Mouse (Mus musculus) gastrocnemius, adult 18-20 months (tissue): ENCODE results near the gene Radil. TPM values are rescaled to one million over a fixed set of nuclear protein-coding genes. Genes with fewer than 3 reads are reported as not detected.
A peak's percentile ranks its signal among the peaks of the same experiment; 100 is the strongest.

Experiments used
- DNase-seq: peaks from one replicate; pipeline ENCODE4 v3.0.0; 2021; ENCODE audit warnings: low spot score
- total RNA-seq, 2 experiments: library from RNA; stranded (reverse); gene quantifications; 2 replicates each; pipeline ENCODE4 v1.2.3; 2021

Gene Radil
- total RNA-seq, 2 experiments from 2014 or later, result 1.5 TPM

DNA sequence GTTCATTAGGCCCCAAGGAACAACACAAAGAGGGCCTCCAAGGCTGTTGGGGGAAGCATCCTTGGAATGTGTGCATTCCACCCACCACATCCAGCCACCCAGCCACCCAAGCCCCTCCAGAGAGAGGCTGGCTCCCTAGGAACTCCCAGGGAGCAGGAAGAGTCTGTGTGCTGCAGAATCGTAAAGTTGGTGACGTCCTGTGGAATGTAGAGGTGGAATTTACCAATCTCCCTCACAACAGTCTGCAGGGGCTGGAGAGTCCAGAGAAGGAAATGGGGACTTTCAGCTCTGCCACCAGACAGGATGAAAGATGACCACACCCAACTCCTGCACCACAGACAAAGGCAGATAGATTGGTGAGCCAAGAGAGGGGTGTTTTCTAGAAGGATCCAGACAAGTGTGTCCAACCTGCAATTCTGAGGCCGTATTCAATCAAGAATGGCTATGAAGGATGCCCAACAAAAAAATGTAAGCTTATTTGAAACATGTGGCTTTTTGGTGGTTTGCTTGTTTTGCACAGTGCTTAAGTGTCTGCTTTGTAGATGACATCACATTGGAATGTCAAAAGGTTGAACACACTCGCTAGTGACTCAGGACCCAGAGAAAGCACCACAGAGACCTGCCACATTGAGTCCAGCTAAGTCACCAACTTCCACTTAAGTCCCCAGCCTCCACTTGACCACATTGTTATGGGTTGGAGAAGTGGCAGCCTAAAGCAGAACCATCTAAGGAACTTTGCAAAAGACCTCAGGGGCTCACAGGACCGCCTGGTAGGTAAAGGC lies 5.7 kb downstream of the Radil start:
- DNase-seq, result no peak

DNA sequence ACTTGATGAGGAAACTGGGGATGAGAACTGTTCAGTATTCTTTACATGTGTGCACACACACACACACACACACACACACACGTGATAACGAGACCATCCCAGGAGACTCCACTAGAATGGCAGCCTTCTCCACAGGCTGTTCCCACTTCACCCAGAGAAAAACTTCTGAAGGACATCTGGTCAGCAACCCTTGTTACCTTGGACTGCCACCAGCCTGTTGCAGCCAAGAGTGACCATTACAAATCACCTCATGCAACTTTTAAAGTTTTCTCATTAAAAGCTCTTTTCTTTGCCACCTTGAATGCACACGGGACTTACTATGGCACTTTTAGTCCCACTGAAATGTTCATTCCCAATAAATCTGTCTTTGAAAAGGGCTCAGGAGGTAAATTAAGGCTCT lies 13.6 kb downstream of the Radil start:
- DNase-seq, result no peak

DNA sequence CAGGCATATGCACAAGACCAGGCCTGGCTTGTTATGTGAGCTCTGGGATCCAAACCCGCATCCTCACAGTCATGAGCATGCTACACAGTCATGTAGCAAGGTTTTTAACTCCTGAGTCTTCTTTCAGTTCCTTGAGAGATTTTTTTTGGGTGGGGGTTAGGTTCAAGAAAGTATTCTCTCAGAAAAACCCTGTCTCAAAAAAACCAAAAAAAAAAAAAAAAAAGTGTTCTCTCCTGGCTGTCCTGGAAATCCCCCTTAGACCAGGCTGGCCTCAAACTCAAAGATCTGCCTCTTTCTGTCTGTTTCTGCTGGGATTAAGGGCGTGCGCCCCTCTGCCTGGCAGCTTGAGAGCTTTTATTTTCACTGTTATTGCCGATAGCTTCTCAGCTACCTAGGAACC lies 15.5 kb downstream of the Radil start:
- DNase-seq, result no peak

DNA sequence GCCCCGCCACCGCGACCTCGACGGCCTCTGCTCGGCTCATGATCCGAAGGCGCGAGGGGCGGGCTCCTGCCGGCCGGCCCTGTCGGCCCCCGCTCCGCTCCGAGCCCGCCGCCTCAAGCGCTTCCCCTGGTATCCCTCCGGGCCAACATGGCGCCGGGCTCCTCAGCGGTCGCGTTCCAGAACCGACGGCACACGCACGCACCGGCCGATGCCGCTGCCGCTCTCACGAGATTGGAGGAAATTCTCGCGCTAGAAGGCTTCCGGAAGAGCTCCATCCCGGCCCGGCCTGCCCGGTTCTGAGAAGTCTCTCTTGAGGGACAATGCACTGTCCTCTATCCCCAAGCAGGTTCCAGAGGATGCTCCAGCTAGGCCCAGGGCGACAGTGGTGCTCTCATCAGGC lies 21.0 kb downstream of the Radil start, which contains the start of gene Papolb:
Gene Papolb, minus strand, starts transcription at position 162 of the 400 bp plus-strand sequence.
- no peak for DNase-seq

DNA sequence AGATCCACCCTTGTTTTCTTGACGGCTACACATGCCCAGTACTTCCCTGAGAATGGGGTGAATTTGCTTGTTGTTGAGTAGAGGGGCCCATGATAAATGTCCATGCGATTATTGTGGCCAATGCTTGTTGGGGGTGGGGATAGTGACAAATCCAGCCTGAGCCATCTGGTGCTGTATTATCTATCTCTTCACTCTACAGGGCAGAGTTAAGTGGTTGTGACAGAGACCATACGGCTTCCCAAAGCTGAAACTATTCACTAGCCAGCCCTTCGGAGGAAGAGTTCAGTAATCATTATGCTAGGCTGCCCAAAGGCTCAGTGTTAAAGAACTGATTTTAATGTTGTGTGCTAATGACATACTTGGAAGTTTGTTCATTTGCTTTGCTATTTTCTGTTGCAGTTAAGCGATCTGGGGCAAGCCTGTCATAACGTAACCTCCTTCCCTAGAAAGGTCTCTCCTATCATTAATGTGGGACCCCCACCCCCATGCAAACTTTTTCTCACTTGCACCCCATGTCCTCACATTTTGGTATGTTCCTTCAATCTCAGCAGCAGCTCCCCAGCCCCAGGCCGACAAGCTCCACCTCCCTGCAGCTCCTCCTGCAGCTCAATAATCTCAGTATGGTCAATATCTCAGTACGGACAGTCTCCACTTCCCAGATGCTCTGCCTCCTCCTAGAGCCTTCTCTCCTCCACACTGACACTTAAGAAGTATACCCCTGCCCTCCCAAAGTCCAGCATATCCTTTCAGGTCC lies 26.0 kb downstream of the Radil start:
- no peak for DNase-seq

DNA sequence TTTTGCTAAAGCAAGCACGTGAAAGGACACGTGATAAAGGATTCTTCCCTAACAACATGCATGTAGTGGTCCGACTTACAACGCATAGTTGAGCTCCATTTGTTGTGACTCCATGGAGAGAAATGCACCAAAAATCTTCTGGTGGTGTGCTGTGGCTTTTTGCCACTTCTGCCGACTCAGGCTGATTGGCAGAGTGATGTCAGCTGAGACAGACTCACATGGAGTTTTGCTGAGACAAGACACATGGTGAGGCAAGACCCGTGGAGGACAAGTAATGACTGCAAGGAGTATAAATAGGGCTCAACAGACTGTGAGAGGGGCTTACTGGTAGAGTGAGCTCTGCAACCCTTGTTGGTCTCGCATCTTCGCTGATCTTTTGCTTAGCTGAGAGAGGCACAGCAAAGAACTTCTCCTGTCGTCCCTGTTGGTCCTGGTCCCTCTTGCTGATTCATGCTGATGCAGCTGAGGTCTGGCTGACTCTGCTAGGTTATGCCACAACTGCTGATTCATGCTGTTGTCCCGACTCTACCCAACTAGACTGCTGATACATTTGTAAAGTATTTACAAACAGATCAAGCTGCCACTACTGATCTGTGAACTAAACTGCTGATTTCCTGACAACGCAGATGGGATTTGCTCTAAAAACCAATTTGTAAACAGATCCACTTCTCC lies 29.6 kb downstream of the Radil start:
- no peak for DNase-seq

DNA sequence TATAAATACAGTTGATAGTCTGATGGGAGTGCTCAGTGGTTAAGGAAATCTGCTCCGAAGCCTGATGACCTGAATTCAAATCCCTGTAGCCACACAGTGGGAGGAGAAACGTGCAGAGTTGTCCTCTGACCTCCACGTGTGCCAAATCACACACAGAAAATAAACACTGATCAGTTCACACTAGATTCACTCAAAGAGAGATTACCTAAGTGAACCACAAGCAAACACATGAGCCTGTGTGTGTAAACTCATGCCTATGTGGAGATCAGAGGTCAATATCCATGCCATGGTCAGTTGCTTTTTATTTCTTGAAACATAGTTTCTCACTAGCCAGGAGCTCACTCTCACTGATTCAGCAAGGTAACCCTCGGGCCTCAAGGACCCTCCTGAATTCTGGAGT lies 30.5 kb downstream of the Radil start:
- DNase-seq, result no peak

DNA sequence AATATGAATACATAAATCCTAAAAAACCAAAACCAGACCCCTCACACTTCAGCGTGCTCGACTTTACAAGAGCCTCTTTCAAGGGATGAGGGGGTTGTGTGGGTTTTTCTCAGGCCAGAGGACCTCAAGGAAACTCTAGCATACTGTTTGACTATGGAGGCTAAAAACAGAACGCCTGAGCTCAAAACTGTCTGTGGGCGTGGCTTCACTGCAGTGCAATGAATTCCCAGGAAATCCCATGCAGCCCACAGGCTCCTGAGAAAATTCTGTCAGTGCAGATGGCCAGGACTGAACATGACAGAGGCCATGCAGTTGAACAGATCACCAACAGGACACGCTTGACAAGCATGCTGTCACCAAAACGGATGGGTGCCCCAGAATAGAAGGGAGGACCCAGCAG lies 31.9 kb downstream of the Radil start:
- DNase-seq, result no peak

DNA sequence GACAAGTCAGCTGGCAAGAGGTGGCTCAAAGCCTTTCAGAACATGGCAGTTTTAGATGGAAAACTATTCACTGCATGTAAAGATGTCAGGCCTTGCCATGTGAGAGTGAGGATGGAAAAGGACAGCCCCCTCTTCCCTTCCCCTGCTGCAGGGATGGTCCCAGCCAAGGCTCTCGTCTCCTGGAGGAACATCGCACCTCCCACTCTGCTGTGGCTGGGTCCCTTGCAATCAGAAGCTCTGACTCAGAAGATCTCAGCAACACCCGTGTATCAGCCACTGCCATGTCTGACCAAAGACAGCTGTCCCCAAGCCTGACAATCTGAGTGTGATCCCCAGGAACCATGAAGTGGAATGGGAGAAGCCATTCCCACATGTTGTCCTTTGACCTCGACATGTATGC lies 38.8 kb downstream of the Radil start:
- no peak for DNase-seq

DNA sequence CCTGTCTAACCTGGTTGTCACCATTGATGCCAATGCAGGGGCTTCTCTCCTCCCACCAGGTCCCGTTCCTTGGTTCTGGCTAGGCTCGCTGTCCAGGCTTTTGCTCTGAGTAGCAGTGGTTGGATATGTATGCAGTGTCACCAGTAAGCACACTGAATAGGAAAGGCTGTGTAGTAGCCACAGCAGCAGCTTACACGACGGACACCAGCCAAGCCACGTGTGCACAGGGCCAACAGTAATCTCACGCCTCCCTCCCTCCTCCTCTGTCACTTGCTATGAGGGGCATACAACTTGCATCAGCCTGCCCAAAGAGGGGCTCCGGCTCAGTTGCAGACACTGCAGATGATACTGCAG lies 40.9 kb downstream of the Radil start:
- DNase-seq, result no peak

DNA sequence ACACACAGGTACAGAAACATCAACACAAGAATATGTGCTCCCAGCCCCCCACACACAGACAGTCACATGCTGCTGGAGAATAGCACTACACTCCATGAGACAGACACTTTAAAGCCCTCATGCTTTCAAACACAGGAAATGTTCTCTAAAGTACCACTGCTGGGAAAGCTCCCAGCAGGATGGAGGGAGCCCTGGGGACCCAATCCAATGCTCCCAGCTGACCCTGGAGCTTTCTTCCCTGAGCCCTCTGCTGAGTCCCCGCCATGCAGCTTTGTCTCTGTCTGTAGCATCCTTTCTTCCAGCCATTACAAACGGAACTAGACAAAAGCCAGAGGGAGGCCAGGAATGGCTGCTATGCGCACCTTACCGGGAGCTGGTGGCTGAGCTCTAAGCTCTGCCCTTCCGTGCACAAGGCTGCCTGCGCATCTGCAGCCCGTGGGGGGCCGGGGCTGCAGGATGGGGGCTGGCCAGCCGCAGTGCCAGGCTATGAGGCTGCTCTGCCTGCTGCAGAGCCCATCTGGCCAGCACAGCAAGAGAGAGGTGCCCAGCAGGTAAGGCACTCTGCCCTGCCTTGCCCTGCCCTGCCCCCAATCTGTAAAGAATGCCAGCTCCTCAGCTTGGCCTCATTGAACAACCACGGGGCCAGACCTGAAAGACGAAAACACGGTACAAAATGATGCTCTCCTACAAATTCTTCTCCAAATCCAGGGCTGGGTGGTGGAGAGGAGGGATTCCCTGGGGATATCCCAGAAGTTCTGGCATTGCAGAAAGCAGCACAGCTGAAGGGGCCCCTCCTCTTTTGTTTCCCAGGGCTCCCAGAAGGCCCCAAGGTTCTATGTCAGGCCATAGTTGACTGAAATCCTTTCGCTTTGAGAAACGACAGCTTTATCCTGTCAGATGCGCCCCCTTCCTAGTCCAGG lies 41.5 kb downstream of the Radil start:
- no peak for DNase-seq

DNA sequence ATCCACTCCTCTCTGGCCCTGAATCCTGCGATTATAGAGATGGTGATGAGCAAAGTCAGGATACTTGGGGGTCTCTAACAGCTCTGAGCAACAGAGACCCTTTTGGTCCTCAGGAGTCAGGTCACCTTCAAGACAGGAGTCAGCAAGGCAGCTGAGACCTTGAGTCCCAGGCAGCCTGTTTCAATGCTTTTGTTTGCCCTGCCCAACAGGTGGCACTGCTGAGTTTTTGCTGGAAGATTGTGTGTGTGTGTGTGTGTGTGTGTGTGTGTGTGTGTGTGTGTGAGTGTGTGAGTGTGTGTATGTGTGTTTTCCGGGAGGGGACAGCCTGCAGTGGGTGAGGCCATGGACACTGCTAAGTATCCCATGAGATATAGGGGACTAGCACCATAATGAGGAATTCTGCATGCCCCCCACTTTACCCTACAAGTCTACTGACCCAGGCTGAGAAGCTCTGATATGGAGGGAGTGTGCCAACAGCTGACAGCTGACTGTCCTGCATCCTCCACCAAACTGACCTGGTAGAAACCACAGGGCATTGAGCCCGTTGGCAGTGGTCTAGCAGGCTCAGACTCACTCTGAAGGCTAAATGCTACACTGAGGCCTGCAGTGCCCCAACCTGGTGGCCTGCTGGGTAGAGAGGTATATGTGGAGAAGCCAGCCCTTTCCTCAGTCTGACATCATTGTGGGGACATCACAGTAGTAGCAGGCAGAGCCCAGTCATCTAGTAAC lies 45.0 kb downstream of the Radil start:
- no peak for DNase-seq

DNA sequence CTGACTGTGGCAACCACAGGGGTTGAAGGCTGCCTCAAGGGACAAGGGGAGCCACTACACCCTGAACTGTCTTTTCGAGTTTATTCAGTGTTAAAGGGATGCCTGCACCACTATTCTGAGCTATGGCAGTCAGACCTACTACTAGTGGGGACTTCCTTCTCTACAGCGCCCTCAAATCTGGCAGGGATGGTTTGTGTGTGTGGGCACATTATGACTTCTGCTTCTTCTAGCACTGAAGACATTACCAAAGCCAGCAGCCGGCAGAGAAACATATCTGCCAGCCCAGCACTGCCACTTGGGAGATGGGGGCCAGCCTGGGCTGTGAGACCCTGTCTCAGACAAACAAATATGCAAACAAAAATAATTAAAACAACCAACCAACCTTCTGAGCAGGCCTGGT lies 46.7 kb downstream of the Radil start:
- no peak for DNase-seq

DNA sequence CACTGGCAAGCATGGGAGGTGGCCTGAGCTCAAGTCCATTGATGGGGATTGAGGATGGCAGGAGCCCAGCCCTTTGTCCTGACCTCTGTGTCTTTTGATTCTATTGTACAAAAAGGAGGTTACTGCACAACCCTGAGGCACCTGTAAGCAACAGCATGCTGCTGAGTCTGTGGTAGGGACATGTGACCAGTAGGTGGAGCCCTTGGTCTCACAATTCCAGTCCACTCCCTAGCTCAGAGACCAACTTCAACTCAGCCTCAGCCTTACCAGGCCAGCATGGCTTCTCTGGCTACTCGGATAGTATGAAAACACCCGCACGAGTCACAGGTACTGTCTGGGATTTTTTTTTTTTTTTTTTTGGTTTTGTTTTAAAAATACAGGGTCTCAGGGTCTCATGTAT lies 48.5 kb downstream of the Radil start:
- DNase-seq, result peak; percentile 80

DNA sequence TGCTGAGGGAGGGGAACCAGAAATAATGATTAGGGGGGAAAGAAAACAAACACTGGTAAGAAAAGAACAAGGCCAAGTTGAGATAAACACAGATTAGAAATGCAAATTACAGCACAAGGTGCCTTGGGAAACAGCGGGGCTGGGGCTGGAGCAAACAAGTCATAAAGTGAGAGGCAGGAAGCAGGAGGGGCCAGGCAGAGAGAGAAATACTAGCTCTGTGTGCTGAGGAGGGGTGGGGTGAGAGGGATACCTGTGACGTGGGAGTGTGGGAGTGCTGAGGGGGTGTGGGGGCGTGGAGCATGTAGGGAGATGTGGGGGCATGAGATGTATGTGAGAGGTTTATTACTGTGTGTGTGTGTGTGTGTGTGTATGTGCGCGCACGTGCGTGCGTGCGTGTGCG lies 50.0 kb downstream of the Radil start:
- DNase-seq, result no peak

DNA sequence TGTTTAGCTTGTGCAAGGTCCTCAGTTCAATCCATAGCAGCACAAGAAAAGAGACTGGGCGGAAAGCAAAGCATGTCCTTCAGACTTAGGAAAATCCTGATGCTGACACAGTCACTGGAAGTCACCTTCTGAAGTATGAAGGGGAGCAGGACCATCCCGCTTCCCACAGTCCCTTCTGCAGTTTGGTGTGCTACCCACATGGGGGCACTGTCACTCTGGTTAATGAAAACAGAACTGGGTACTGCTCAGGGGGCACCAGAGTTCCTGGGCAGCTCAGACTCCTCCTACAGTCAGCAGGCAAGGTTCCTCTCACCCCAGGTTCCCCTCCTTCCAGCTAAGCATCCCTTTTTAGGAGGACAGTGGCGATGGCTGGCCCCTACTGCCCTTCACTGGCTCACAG lies 51.9 kb downstream of the Radil start:
- DNase-seq, result peak; percentile 32

DNA sequence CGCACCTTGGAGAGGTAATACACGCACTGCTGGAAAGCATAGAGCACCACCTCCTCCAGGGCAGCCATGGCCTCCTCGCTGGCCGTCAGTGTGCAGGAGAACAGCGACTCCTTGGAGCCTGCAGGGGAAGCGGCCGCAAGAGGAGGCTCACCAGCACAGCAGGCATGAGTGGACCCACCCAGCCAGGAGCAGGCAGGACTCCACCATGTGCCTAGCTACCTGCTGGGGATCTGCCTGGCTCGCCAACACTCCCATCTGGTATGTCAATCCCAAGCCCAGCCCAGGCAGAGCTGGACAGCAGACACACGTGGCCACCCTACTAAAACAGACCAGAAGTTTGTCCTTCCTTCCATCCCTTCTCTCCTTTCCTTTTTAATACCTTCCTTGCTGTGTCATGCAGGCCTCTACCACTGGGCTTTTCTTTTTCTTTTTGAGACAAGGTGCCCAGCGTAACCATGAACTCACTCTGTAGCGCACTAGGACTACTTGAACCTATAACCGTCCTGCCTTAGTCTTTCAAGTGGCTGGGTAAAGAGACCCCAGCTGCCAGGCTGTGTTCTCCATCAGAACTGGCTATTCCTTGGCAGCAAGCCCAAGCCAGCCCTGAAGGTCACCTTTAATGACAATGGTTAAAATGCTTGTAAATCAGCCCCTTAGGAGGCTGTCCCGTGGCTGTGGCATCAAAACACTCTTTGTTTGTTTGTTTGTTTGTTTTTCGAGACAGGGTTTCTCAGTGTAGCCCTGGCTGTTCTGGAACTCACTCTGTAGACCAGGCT lies 55.4 kb downstream of the Radil start:
- no peak for DNase-seq

DNA sequence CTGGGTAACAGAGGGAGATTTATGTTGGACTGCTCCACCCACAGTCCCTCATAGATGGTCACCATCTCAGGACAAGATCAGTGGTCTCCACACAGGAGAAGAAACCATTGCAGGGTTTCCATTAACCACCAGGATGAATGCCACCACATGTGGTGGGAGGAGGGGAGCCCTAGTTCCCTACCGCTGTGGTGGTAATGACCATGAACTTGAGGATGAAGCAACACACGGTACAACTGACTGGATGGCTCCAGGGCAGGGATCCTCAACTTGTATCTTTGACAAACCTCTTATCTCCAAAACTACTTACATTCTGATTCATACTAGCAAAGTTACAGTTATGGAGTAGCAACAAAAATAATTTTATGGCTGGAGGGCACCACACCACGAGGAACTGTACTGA lies 57.6 kb downstream of the Radil start:
- no peak for DNase-seq

DNA sequence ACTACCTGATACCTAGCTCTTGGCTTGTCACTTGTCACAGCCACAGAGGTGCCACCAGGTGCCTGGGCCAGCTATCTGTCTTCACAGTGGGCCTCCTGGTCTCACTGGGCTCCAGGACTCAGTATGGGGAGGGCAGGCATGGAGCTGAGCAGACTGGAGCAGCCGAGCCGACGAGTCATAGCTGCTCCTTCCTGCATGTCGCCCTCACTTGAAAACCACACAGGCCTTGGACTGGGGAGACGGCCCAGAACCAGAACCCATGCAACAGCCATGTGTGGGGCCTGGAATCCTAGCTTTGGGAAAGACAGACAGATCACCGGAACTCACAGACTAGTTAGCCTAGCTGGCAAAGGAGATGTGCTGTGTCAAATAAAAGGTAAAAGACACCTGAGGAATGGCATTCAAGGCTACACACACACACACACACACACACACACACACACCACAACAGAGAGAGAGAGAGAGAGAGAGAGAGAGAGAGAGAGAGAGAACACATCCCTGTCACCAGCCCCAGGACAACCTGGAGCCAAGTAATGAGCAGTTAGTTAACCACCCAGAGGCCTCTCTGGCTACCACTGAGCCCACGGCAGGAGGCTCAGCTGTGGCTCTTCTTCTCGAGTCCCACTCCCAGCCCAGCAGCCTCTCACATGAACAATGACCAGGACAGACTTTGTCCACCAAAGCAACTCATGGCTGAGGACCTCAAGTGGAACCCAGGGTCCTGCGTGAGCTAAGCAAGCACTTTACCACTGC lies 60.8 kb downstream of the Radil start:
- DNase-seq, result no peak
